Mouse (Mus musculus) heart, adult 2 months (tissue): ENCODE data around the gene Olfr1254. TPM values are rescaled to one million over a fixed set of nuclear protein-coding genes. Genes with fewer than 3 reads are reported as not detected.

Experiments used
- DNase-seq, 2 experiments: peaks; one replicate each; pipeline ENCODE4 v3.0.0; 2021
- H3K27ac ChIP-seq: fragments of 200-600 bp; 2 replicates; pipeline ENCODE4 v1.8.1; 2022
- H3K27me3 ChIP-seq: fragments of 200-500 bp; 2 replicates; pipeline ENCODE4 v1.6.1; 2012; ENCODE audit warnings: mild to moderate bottlenecking, low read length, inconsistent platforms, mixed read lengths; ENCODE audit not compliant: control insufficient read depth, insufficient read depth
- H3K36me3 ChIP-seq: fragments of 200-500 bp; 2 replicates; pipeline ENCODE4 v1.6.1; 2012; ENCODE audit warnings: low read length, inconsistent platforms; ENCODE audit not compliant: control insufficient read depth, insufficient read depth
- H3K4me1 ChIP-seq: fragments of 200-500 bp; 2 replicates; pipeline ENCODE4 v1.6.1; 2011; ENCODE audit warnings: low read length; ENCODE audit not compliant: control insufficient read depth, insufficient read depth
- H3K4me3 ChIP-seq: fragments of 200-600 bp; 2 replicates; pipeline ENCODE4 v1.8.1; 2022
- H3K79me2 ChIP-seq: fragments of 200-500 bp; replicated peaks from 2 replicates; pipeline ENCODE4 v1.6.1; 2012; ENCODE audit warnings: mild to moderate bottlenecking, inconsistent platforms, low read length, moderate library complexity, mixed read lengths; ENCODE audit not compliant: control insufficient read depth, insufficient read depth
- H3K9ac ChIP-seq: fragments of 200-500 bp; 2 replicates; pipeline ENCODE4 v1.6.1; 2012; ENCODE audit warnings: low read depth, mild to moderate bottlenecking, control low read depth, inconsistent platforms, low read length, mixed read lengths
- CTCF ChIP-seq: fragments of 200-600 bp; IDR thresholded peaks from 2 replicates; pipeline ENCODE4 v1.8.1; 2022; ENCODE audit warnings: antibody characterized with exemption, mild to moderate bottlenecking, moderate library complexity
- EP300 ChIP-seq: fragments of 200-500 bp; IDR thresholded peaks from 2 replicates; pipeline ENCODE4 v1.6.1; 2011; ENCODE audit warnings: low read depth, low read length, control low read depth; ENCODE audit not compliant: insufficient read depth
- POLR2A ChIP-seq: fragments of 200-500 bp; IDR thresholded peaks from 2 replicates; pipeline ENCODE4 v1.6.1; 2011; ENCODE audit warnings: mild to moderate bottlenecking, low read depth, low read length, control low read depth; ENCODE audit not compliant: insufficient read depth
- WGBS: fragments of 180-500 bp; shearing (Covaris S2); methylation state at CpG from one replicate; pipeline ENCODE4 v1.1.7; 2018; 5-methylcytosine and 5-hydroxymethylcytosine counted together
- intact Hi-C: fragments of 180-260 bp; cut with DNase I; formaldehyde crosslinking; loops from one replicate; pipeline ENCODE4 v1.15.1; 2025
- long read RNA-seq: library from polyadenylated mRNA; stranded (forward); transcript quantifications from one replicate; pipeline ENCODE4 v2.0.0, GENCODE M21; 2021
- polyA plus RNA-seq: library from polyadenylated mRNA; depleted of rRNA; stranded (reverse); fragments of >200 nt; gene quantifications from 2 replicates; pipeline ENCODE4 v1.2.3, GENCODE M21; 2012; rRNA removed
- total RNA-seq, 2 experiments: library from RNA; stranded (reverse); gene quantifications; 2 replicates each; pipeline ENCODE4 v1.2.3; 2021

The Olfr1254 gene
- total RNA-seq (not detected), polyA plus RNA-seq (not detected in 2 replicates)
- long read RNA-seq, result 0 reads

- DNase-seq, result no peak
- TF ChIP-seq POLR2A (no peak), CTCF (no peak), EP300 (no peak)
These were observed at the start of gene Olfr1254 for GRCm38 (mm10) chr2:89793519-89793918. Gene Olfr1254 (minus strand): TSS chr2:89793619.

GRCm38 (mm10) chr2:89841455-89841854 lies 48.0 kb upstream of the Olfr1254 start, which contains the start of gene Olfr1256:
Gene Olfr1256 (minus strand): TSS chr2:89841555.
- no peak for TF ChIP-seq POLR2A
- TF ChIP-seq CTCF, result no peak
- no peak for TF ChIP-seq EP300
- H3K4me1 ChIP-seq, result no peaks in the 10 kb centered on the region
- H3K36me3 ChIP-seq, result no peaks in the 10 kb centered on the region
- no peak within 1 kb of the TSS for H3K27ac ChIP-seq
- 34% methylated on average over 2 of the region's 2 CpGs for WGBS
- H3K27me3 ChIP-seq, result no peaks in the 10 kb centered on the region
- no peak for DNase-seq
- H3K79me2 ChIP-seq, result no peaks in the 10 kb centered on the region
- H3K4me3 ChIP-seq, result no peak within 1 kb of the TSS
- intact Hi-C loops, result no loop called here
- H3K9ac ChIP-seq, result no peak within 1 kb of the TSS

More at GRCm38 (mm10) chr2:89793519-89793918, at the start of gene Olfr1254:
- intact Hi-C loops, result no loop called here
- no peaks in the 10 kb centered on the region for H3K79me2 ChIP-seq
- no peak within 1 kb of the TSS for H3K27ac ChIP-seq
- no peak within 1 kb of the TSS for H3K9ac ChIP-seq
- no peaks in the 10 kb centered on the region for H3K4me1 ChIP-seq
- H3K4me3 ChIP-seq, result no peak within 1 kb of the TSS
- H3K36me3 ChIP-seq, result no peaks in the 10 kb centered on the region
- H3K27me3 ChIP-seq, result no peaks in the 10 kb centered on the region

GRCm38 (mm10) chr2:89820216-89820615 lies 26.8 kb upstream of the Olfr1254 start:
- WGBS, result 59% methylated on average over 1 of the region's 1 CpGs
- Histone ChIP-seq H3K9ac (no peak overlapping the region), H3K4me3 (no peak overlapping the region), H3K27ac (no peak overlapping the region), H3K27me3 (no peaks in the 10 kb centered on the region), H3K36me3 (no peaks in the 10 kb centered on the region), H3K79me2 (no peaks in the 10 kb centered on the region), H3K4me1 (no peaks in the 10 kb centered on the region)
- DNase-seq, result no peak
- intact Hi-C loops, result no loop called here
- no peak for TF ChIP-seq CTCF
- TF ChIP-seq POLR2A, result no peak
- no peak for TF ChIP-seq EP300

- Histone ChIP-seq H3K4me1 (no peaks in the 10 kb centered on the region), H3K36me3 (no peaks in the 10 kb centered on the region), H3K9ac (no peak within 1 kb of the TSS), H3K27ac (no peak within 1 kb of the TSS), H3K27me3 (no peaks in the 10 kb centered on the region), H3K4me3 (no peak within 1 kb of the TSS), H3K79me2 (no peaks in the 10 kb centered on the region)
- no peak for DNase-seq
- TF ChIP-seq POLR2A, result no peak
- TF ChIP-seq EP300, result no peak
- TF ChIP-seq CTCF, result no peak
- intact Hi-C loops, result no loop called here
- WGBS, result 56% methylated on average over 3 of the region's 3 CpGs
These were observed 18.3 kb upstream of the Olfr1254 start, which contains the start of gene Olfr1255 for GRCm38 (mm10) chr2:89811751-89812150. Gene Olfr1255 (plus strand): TSS chr2:89812051.

GRCm38 (mm10) chr2:89810751-89811150 lies 17.3 kb upstream of the Olfr1254 start:
- TF ChIP-seq CTCF, result no peak
- no peak for TF ChIP-seq EP300
- no peak for TF ChIP-seq POLR2A
- 44% methylated on average over 2 of the region's 2 CpGs for WGBS
- no peak overlapping the region for H3K27ac ChIP-seq
- intact Hi-C loops, result no loop called here
- no peaks in the 10 kb centered on the region for H3K36me3 ChIP-seq
- no peak overlapping the region for H3K9ac ChIP-seq
- H3K4me3 ChIP-seq, result no peak overlapping the region
- no peaks in the 10 kb centered on the region for H3K27me3 ChIP-seq
- no peaks in the 10 kb centered on the region for H3K79me2 ChIP-seq
- DNase-seq, result no peak
- H3K4me1 ChIP-seq, result no peaks in the 10 kb centered on the region

- Histone ChIP-seq H3K4me3 (no peak overlapping the region), H3K9ac (no peak overlapping the region), H3K27ac (no peak overlapping the region), H3K36me3 (no peaks in the 10 kb centered on the region), H3K79me2 (no peaks in the 10 kb centered on the region), H3K27me3 (no peaks in the 10 kb centered on the region), H3K4me1 (no peaks in the 10 kb centered on the region)
- intact Hi-C loops, result no loop called here
- TF ChIP-seq EP300 (no peak), CTCF (no peak), POLR2A (no peak)
- 87% methylated on average over 3 of the region's 3 CpGs for WGBS
- no peak for DNase-seq
These were observed 6.2 kb upstream of the Olfr1254 start for GRCm38 (mm10) chr2:89799583-89799982.
